Mouse (Mus musculus) liver, adult 2 months (tissue): ENCODE measurements around the gene Cdh13.

Experiments used
- CTCF ChIP-seq: fragments of 200-500 bp; IDR thresholded peaks from 2 replicates; pipeline ENCODE4 v1.5.1; 2011; ENCODE audit warnings: low read depth, low read length, control low read depth
- POLR2A ChIP-seq: fragments of 200-500 bp; IDR thresholded peaks from 2 replicates; pipeline ENCODE4 v1.6.1; 2011; ENCODE audit warnings: low read length, control low read depth; ENCODE audit not compliant: insufficient read depth; ENCODE audit errors: extremely low read depth

- TF ChIP-seq POLR2A = no peak
- TF ChIP-seq CTCF = no peak
These were observed 31.4 kb downstream of the Cdh13 start for GRCm38 (mm10) chr8:118314932-118315331.
